Comparison of ENCODE assay signal across 23 mouse cellular contexts in genomic region chr4:62267101-62267500, GRCm38 (mm10). TPM values are rescaled to one million over a fixed set of nuclear protein-coding genes. Genes with fewer than 3 reads are reported as not detected.
DNase-seq lines count a peak whose midpoint lies in the region; ATAC-seq and TF ChIP-seq lines count a peak whose summit lies in the region.
"Had no signal": no experiment of that assay in that cellular context is flagged by ENCODE, and none has a peak within 500 bp of the region (broad histone marks: within the 10 kb centered on the region; RNA-seq: fewer than 3 reads in every experiment).

No protein-coding gene starts in this region.

- no peaks in the 10 kb centered on the region for H3K79me2 ChIP-seq in liver, adult 2 months (ENCODE audit: control insufficient read depth, insufficient read depth, low read length)

- no peaks in the 10 kb centered on the region for H3K9me3 ChIP-seq in forebrain, embryonic 11.5 days (ENCODE audit: control insufficient read depth, low read length)
- H3K9me3 ChIP-seq in forebrain, embryonic 10.5 days: no peaks in the 10 kb centered on the region
- no peaks in the 10 kb centered on the region for H3K9me3 ChIP-seq in liver, embryonic 11.5 days (ENCODE audit: control insufficient read depth, low read length)
- H3K9me3 ChIP-seq: forebrain, embryonic 12.5 days; forebrain, embryonic 15.5 days; G1E; hindbrain, embryonic 12.5 days; hindbrain, embryonic 15.5 days had no signal

- H3K9ac ChIP-seq in forebrain, embryonic 11.5 days (ENCODE audit: low read length): no peak overlapping the region
- no peak overlapping the region for H3K9ac ChIP-seq in liver, adult 2 months (ENCODE audit: low read depth, low read length)
- H3K9ac ChIP-seq in liver, embryonic 11.5 days (ENCODE audit: low read depth, low read length): no peak overlapping the region
- H3K9ac ChIP-seq: forebrain, embryonic 12.5 days; forebrain, embryonic 15.5 days; hindbrain, embryonic 12.5 days; hindbrain, embryonic 15.5 days had no signal

- no peaks in the 10 kb centered on the region for H3K27me3 ChIP-seq in forebrain, embryonic 11.5 days (ENCODE audit: control insufficient read depth, insufficient read depth, low read length)
- H3K27me3 ChIP-seq in forebrain, embryonic 10.5 days (ENCODE audit: poor library complexity, severe bottlenecking): no peaks in the 10 kb centered on the region
- no peaks in the 10 kb centered on the region for H3K27me3 ChIP-seq in liver, adult 2 months (ENCODE audit: control insufficient read depth, insufficient read depth, low read length)
- no peaks in the 10 kb centered on the region for H3K27me3 ChIP-seq in liver, embryonic 11.5 days (replicated peaks; ENCODE audit: control insufficient read depth, insufficient read depth, low read length)
- H3K27me3 ChIP-seq: CH12.LX; forebrain, embryonic 12.5 days; forebrain, embryonic 15.5 days; hindbrain, embryonic 12.5 days; hindbrain, embryonic 15.5 days had no signal

- H3K36me3 ChIP-seq in forebrain, embryonic 11.5 days (ENCODE audit: control insufficient read depth, insufficient read depth, low read length): no peaks in the 10 kb centered on the region
- no peaks in the 10 kb centered on the region for H3K36me3 ChIP-seq in forebrain, embryonic 10.5 days (replicated peaks)
- H3K36me3 ChIP-seq in liver, adult 2 months (ENCODE audit: control insufficient read depth, insufficient read depth, low read length): no peaks in the 10 kb centered on the region
- no peaks in the 10 kb centered on the region for H3K36me3 ChIP-seq in liver, embryonic 11.5 days (ENCODE audit: control insufficient read depth, insufficient read depth, low read length)
- H3K36me3 ChIP-seq: forebrain, embryonic 12.5 days; forebrain, embryonic 15.5 days; G1E; hindbrain, embryonic 12.5 days; hindbrain, embryonic 15.5 days had no signal

- peak; percentile 30 for DNase-seq in forebrain, embryonic 11.5 days (ENCODE audit: low spot score)
- DNase-seq in forebrain, embryonic 10.5 days (ENCODE audit: extremely low spot score, low spot score): no peak
- DNase-seq in liver, adult 2 months (ENCODE audit: extremely low read depth, low read depth, low spot score): peak; percentile 21
- DNase-seq in liver, embryonic 11.5 days (ENCODE audit: low spot score): no peak
- DNase-seq in 416B (ENCODE audit: low read depth): peak; percentile 82
- DNase-seq in frontal cortex, postnatal 10 days (ENCODE audit: low spot score in 2 of 2): no peak
- DNase-seq in spleen, postnatal 10 days (ENCODE audit: low spot score in 2 of 2): no peak
- DNase-seq: adrenal gland, postnatal 25 days; B cell, adult 2 months; cerebellum, adult 18-20 months; cerebellum, adult 9-10 months; cerebellum, postnatal 14 days; gastrocnemius, postnatal 10 days; gastrocnemius, postnatal 36 days had no signal

- TF ChIP-seq POLR2A in liver, adult 2 months (IDR thresholded peaks at IDR 0.05; ENCODE audit: extremely low read depth, insufficient read depth, low read length): no peak
- no peak for TF ChIP-seq POLR2A in bone marrow macrophage, adult 2 months (IDR thresholded peaks at IDR 0.05; ENCODE audit: borderline replicate concordance, low read depth, low read length)

- no peak overlapping the region for H3K4me3 ChIP-seq in forebrain, embryonic 11.5 days (ENCODE audit: low read depth, low read length)
- no peak overlapping the region for H3K4me3 ChIP-seq in forebrain, embryonic 10.5 days
- no peak overlapping the region for H3K4me3 ChIP-seq in liver, adult 2 months (ENCODE audit: insufficient read depth, low read depth, low read length)
- no peak overlapping the region for H3K4me3 ChIP-seq in liver, embryonic 11.5 days (ENCODE audit: low read depth, low read length)
- H3K4me3 ChIP-seq in bone marrow macrophage, adult 2 months (ENCODE audit: insufficient read depth, low read length): no peak overlapping the region
- H3K4me3 ChIP-seq: forebrain, embryonic 12.5 days; forebrain, embryonic 15.5 days; hindbrain, embryonic 12.5 days; hindbrain, embryonic 15.5 days had no signal

- 88% methylated on average over 10 of the region's 10 CpGs for WGBS in forebrain, embryonic 11.5 days
- WGBS in forebrain, embryonic 10.5 days: 85% methylated on average over 10 of the region's 10 CpGs
- 40% methylated on average over 10 of the region's 10 CpGs for WGBS in liver, adult 2 months
- 65% methylated on average over 10 of the region's 10 CpGs for WGBS in liver, embryonic 11.5 days

- no peak for TF ChIP-seq CTCF in liver, adult 2 months (IDR thresholded peaks at IDR 0.05; ENCODE audit: low read depth, low read length)
- TF ChIP-seq CTCF in bone marrow macrophage, adult 2 months (IDR thresholded peaks at IDR 0.05; ENCODE audit: low read depth, low read length): no peak

- H3K4me2 ChIP-seq in forebrain, embryonic 11.5 days (ENCODE audit: low read depth, low read length, severe bottlenecking): no peak overlapping the region
- H3K4me2 ChIP-seq in liver, embryonic 11.5 days: no peak overlapping the region
- H3K4me2 ChIP-seq: forebrain, embryonic 12.5 days; forebrain, embryonic 15.5 days; hindbrain, embryonic 12.5 days; hindbrain, embryonic 15.5 days had no signal

- no peak for ATAC-seq in forebrain, embryonic 11.5 days (replicated peaks; ENCODE audit: low FRiP score)
- no peak for ATAC-seq in liver, embryonic 11.5 days (replicated peaks; ENCODE audit: low FRiP score)
- ATAC-seq: forebrain, embryonic 15.5 days; intestine, postnatal 0 days had no signal

- no peak overlapping the region for H3K27ac ChIP-seq in forebrain, embryonic 11.5 days (ENCODE audit: low read depth, low read length)
- no peak overlapping the region for H3K27ac ChIP-seq in forebrain, embryonic 10.5 days
- H3K27ac ChIP-seq in liver, adult 2 months (replicated peaks; ENCODE audit: insufficient read depth, low read depth, low read length): no peak overlapping the region
- no peak overlapping the region for H3K27ac ChIP-seq in liver, embryonic 11.5 days (ENCODE audit: low read depth, low read length)
- peak overlapping the region; percentile 68 for H3K27ac ChIP-seq in bone marrow macrophage, adult 2 months (ENCODE audit: insufficient read depth, low read depth, low read length)
- H3K27ac ChIP-seq: forebrain, embryonic 12.5 days; forebrain, embryonic 15.5 days; hindbrain, embryonic 12.5 days; hindbrain, embryonic 15.5 days had no signal

- no peaks in the 10 kb centered on the region for H3K4me1 ChIP-seq in forebrain, embryonic 11.5 days (replicated peaks; ENCODE audit: control insufficient read depth, insufficient read depth, low read length)
- H3K4me1 ChIP-seq in forebrain, embryonic 10.5 days: 0 out of 2 replicates have a peak, but pooled peaks cover 3% of the 10 kb centered on the region
- no peaks in the 10 kb centered on the region for H3K4me1 ChIP-seq in liver, adult 2 months (ENCODE audit: control insufficient read depth, insufficient read depth, low read length)
- no peaks in the 10 kb centered on the region for H3K4me1 ChIP-seq in liver, embryonic 11.5 days (replicated peaks; ENCODE audit: control insufficient read depth, insufficient read depth, low read length)
- peaks cover 24% of the 10 kb centered on the region for H3K4me1 ChIP-seq in bone marrow macrophage, adult 2 months (ENCODE audit: control insufficient read depth, insufficient read depth, low read length)
- H3K4me1 ChIP-seq: forebrain, embryonic 12.5 days; hindbrain, embryonic 12.5 days; hindbrain, embryonic 15.5 days had no signal

RNA-seq across cellular contexts. Expression of gene Slc31a2, which starts 4.7 kb away (rescaled TPM):
- polyA plus RNA-seq in forebrain, embryonic 11.5 days (2014; fragmentation: Nextera tagmentation; extraction: Ambion mirVana): 7.9 and 8.9 TPM in 2 replicates
- polyA plus RNA-seq in forebrain, embryonic 10.5 days (2016; fragmentation: Nextera tagmentation; extraction: Ambion mirVana): 8.6 and 10.1 TPM in 2 replicates
- 9.7 and 10.2 TPM in 2 replicates for total RNA-seq in liver, adult 2 months (2014; rRNA removed)
- polyA plus RNA-seq in liver, adult 2 months (2012; rRNA removed): 9.3 and 12.8 TPM in 2 replicates
- polyA plus RNA-seq in liver, embryonic 11.5 days (2014; fragmentation: Nextera tagmentation; extraction: Ambion mirVana): 8.4 TPM in 2 replicates
- polyA plus RNA-seq in bone marrow macrophage, adult 2 months (2012; ENCODE audit: insufficient read depth, insufficient read length, missing spikeins): 72.9 and 73.7 TPM in 2 replicates

RNA-seq across cellular contexts. Expression of gene Zfp37, which starts 36.3 kb away (rescaled TPM):
- polyA plus RNA-seq in forebrain, embryonic 11.5 days (2014; fragmentation: Nextera tagmentation; extraction: Ambion mirVana): 26.3 and 28.7 TPM in 2 replicates
- polyA plus RNA-seq in forebrain, embryonic 10.5 days (2016; fragmentation: Nextera tagmentation; extraction: Ambion mirVana): 19.7 and 22.1 TPM in 2 replicates
- 0.27 and 0.37 TPM in 2 replicates for total RNA-seq in liver, adult 2 months (2014; rRNA removed)
- polyA plus RNA-seq in liver, adult 2 months (2012; rRNA removed): 0.05 and 0.06 TPM in 2 replicates
- 3.4 and 4.1 TPM in 2 replicates for polyA plus RNA-seq in liver, embryonic 11.5 days (2014; fragmentation: Nextera tagmentation; extraction: Ambion mirVana)
- polyA plus RNA-seq in bone marrow macrophage, adult 2 months (2012; ENCODE audit: insufficient read depth, insufficient read length, missing spikeins): not detected in 2 replicates
- total RNA-seq: CH12.LX; granulocyte monocyte progenitor cell, adult 5-6 weeks had no signal
- polyA plus RNA-seq: G1E had no signal

Comparison
In these comparisons a context has a peak if more than half of its experiments do, and no peak if none do; other contexts are left out.
1. DNase-seq: peak in forebrain, embryonic 11.5 days (single experiment), liver, adult 2 months (single experiment) and 416B (single experiment); none in forebrain, embryonic 10.5 days (single experiment), liver, embryonic 11.5 days (single experiment), frontal cortex, postnatal 10 days (0 of 2) and spleen, postnatal 10 days (0 of 2).